Mouse (Mus musculus) mature B cell (primary cell): Measurements from ENCODE around the gene Flt1.

ENCODE experiments used
- in situ Hi-C: fragments of 300-500 bp; cut with MboI; formaldehyde crosslinking; loops from 2 replicates; pipeline ENCODE4 v1.14.3; 2019

Gene Flt1

GRCm38 (mm10) chr5:147725831-147726700 lies at the start of gene Flt1:
TSS of gene Flt1 (minus strand) at chr5:147726011.
- in situ Hi-C loops: no loop called here

DNA sequence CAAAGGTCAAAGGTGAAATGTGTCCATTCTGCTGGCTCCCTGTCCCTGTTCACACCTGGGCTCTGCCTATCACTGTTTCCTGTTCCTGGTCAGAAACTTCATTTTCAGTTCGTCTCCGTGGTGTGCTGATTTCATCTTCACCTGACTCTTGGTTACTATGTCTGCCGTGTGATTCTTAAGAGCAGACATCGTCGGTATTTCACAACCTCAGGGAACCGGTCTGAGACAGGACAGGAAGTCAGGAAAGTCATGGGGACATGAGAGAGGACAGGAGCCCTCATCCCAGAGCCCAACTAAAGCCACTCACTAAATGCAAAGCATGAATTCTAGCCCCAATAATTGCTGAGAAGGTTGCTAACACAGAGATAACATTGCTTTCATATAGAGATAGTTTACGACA lies 49.4 kb upstream of the Flt1 start:
- in situ Hi-C loops: no loop called here

- in situ Hi-C loops: no loop called here
Observed at GRCm38 (mm10) chr5:147769918-147770317, 44.1 kb upstream of the Flt1 start.

DNA sequence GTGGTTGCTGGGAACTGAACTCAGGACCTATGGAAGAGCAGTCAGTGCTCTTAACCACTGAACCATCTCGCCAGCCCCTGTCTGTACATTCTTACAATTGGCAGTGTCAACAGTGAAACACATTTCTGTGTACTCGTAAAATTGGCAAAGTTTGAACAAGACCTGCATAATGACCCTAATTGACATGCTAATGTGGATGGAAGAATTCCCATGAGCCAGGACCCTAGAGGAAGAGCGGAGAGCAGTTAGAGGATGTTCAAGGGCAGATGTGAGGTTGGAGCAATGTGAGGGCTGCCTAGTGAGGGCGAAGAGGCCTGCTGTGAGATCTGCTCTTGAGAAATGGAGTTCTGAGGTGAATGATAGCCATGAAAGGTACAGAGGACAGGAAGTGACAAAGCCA lies 38.2 kb upstream of the Flt1 start:
- in situ Hi-C loops: no loop called here

DNA sequence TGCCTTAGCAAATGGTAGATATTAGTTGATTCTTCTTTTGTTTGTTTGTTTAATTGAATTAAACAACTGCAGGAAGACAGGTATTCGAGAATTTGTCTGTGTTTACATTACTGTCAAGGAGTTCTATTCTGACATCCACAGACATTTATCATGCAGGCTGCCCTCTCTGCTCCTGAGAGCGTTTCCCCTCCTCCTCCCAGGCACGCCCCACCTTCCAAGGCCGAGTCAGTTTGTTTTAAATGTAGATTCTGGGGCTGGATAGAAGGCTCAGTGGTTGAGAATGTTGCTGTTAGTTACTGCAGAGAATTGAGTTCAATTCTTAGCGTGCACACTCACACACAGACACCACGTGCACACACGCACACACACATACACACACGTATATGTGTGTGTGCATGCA lies 36.2 kb upstream of the Flt1 start:
- in situ Hi-C loops: no loop called here

DNA sequence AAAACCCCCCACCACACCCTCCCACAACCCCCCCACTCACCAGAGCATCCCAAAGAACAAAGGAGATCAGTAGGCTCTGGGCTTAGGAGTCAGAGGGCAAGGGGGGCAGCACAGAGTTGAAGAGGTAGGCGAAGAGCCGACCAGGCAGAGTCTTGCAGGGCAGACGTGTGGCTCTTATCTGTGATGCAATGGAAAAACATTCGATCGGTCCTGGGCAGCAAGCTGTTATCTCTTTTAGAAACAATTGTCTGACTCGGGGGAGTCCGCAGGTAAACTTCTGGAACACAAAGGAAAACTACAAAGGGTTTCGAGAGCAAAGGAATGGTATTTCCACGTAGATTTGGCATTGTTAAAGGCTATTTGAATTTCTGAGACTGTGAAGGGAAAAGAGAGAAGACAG lies 35.5 kb upstream of the Flt1 start:
- in situ Hi-C loops: no loop called here

DNA sequence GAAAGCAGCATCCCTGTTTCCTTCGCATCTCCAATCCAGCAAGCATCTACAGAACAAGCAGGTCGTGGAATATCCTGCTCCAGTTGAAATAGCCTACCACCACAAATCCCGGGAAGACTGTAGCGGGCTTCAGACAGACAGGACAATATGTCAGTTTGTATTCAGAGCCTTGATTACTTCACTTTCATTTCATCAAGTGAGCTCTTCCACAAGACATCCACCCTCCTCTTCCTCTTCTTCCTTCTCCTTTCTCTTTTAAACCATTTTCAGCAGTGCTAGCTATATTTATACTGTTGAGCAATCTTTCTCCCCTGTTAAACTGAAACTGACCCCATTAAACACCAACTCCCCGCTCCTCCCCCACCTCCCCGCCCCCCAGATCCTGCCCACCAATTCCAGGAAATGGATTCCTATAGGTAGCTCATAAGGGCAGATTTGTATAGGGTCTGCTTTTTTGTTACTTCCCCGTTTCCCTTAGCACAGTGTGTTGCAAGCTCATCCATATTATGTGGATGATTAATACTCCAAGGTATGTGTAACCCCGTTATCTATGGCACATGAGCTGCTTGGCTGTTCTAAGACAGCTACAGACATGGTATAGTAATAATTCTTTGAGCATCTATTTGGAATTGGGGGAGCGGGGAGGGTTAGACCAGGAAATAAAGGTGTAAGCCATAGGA lies 33.0 kb upstream of the Flt1 start:
- in situ Hi-C loops: no loop called here

GRCm38 (mm10) chr5:147757832-147758587 lies 32.2 kb upstream of the Flt1 start:
- in situ Hi-C loops: no loop called here

GRCm38 (mm10) chr5:147752914-147753341 lies 27.1 kb upstream of the Flt1 start:
- in situ Hi-C loops: no loop called here

DNA sequence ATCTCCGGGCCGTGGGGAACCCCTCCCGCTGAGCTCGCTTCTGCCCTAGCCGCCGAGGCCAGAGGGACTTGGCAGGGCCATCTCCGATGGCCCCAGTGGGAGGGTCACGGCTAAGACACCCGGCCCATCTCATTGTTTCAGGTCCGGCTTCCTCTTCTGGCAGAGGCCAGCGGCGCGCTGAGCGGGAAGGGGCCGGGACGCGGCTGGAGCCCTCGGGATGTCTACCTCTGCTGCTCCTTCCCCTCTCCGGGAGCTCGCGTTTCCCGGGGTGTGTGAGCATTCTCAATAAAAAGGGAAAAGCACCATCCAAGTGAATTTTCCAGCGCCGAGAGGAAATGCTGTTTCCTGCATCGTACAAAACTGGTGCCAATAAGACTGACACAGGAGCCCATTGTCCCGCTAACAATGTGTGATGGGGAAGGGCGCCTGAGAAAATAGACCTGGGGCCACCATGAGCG lies 25.9 kb upstream of the Flt1 start:
- in situ Hi-C loops: no loop called here

DNA sequence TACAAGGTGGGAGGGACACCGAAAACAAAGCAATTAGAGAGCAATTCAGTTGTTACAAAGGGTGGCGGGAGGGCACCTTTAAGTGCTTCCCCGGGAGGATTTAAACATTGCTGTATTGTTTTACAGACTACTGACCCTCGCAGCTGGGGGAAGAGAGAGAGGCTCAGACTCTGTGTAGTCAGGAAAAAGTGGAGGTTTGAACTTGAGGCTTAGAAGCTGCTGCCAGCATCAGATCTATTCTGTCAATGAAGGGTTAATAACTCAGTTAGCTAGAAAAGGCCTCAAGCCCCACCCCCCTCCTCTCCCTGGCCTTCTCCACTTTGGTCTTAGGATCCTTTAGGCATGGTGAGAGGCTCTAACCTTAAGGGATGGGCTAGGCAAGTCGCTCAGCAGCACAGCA lies 24.2 kb upstream of the Flt1 start:
- in situ Hi-C loops: no loop called here

DNA sequence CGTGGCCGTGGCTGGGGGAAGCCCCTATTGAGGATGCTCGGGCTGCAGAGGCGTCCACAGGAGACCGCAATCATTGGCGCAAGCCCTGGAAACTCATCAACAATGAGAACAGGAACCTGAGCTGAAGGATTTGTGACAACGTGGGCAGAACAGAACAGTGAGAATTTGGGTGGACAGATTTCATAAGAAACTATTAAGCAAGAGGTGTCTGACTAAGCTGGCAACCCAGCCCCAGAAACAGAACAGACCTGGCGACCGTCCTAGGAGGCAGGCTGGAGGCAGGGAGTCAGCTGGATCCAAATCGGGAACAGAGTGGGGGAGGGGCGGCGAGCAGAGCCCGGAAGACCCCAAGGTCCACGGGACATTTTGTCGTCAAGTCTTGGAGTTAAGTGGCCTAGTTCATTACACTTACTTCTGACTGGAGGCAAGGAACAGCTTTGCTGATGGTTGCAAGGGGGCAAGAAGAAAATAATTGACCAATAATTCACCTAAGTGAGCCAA lies 22.3 kb upstream of the Flt1 start:
- in situ Hi-C loops: no loop called here

DNA sequence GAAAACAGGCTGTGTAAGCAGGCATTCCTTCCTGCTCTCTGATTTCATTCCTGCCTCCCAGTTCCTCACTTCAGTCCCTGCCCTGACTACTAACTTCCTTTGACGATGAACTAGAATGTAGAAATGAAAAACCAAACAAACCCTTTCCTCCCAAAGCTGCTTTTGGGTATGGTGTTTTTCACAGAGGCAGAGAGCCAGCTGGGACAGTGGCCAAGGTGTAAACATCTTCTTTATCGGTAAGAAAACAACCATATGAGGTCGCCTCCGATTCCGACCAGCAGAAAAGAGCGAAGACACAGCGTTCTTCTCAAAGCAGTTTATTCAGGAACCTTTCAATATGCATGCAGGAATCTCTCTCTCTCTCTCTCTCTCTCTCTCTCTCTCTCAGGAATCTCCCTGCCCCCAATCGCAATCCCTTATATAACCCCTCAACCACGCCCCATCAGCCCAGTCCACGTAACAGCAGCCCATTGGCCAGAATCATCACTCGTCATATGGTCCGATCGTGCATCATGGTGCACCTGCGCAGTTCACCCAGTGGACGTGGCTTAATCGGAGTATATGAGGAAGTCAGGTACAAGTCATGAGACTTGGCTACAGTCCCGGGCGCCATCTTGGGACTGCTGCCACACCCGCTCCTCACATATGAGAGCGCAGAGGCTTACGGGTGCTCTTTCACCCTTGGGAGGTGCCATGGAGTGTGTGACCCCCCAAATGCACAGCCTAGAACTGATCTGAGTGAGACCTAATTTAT lies 19.3 kb upstream of the Flt1 start:
- in situ Hi-C loops: no loop called here

- in situ Hi-C loops: no loop called here
Observed at GRCm38 (mm10) chr5:147742468-147743111, 16.8 kb upstream of the Flt1 start.

DNA sequence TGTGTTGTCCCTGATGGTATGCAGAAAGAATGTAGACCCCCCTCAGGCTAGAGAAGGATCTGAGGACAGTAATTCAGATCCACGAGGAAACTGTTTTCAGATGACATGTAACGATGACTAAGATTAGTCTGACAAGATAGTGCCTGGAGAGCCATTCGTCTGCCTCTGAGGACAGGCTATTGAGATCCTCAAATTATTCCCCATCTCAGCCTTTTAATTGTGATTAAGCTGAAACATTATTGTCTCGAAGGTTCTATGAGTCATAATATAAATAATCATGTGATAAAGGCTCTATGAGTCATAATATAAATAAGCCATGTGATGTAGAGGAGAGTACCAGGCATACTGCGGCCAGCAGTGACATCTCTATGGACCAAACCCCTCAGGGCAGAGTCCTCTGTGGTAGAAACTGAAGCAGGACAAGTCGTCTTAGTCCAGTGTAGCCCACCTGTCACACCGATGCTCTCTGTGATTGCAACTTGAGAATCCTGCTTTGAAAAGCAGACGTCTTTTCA lies 11.0 kb upstream of the Flt1 start:
- in situ Hi-C loops: no loop called here

DNA sequence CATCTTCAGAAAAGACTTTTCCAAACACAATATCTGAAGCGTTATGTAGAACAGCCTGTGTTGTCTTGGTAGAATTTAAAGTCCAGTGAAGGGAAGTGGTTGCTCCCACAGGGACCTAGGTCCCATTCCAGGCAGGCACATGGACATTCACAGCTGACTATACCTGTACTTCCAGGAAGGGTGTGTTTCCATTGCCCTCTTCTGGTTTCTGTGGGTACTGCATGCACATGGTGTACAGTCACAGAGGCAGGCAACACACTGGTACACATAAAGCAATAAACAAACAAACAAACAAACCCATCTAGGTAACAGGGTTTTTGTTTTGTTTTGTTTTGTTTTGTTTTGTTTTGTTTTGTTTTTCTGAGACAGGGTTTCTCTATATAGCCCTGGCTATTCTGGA lies 7.9 kb upstream of the Flt1 start:
- in situ Hi-C loops: no loop called here

- in situ Hi-C loops: no loop called here
Observed at GRCm38 (mm10) chr5:147732926-147733325, 7.1 kb upstream of the Flt1 start.

- in situ Hi-C loops: no loop called here
Observed at GRCm38 (mm10) chr5:147727481-147727880, 1.7 kb upstream of the Flt1 start.

GRCm38 (mm10) chr5:147726701-147727393 lies 1.0 kb upstream of the Flt1 start:
- in situ Hi-C loops: no loop called here
